ENCODE assay signal across 8 mouse cellular contexts in the genomic region with DNA sequence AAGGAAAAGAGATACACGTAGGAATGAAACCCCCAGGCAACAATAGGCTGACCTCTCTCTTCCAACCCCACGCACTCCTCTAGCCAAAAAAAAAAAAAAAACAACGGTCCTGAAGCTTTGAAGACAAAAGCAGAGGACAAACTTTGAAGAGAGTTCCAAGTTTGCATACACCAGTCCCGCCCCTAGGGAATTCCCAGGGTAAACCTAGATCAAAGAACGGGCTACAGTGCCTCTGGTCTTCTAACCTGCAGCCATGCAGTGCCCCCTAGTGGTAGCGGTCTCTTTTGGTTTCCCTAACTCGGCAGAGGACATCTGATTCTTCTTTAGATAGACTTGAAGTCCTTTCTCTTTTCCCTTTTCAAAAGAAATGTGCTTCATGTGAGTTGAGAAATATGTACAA. TPM values are rescaled to one million over a fixed set of nuclear protein-coding genes. Genes with fewer than 3 reads are reported as not detected.
DNase-seq lines count a peak whose midpoint lies in the region; ATAC-seq and TF ChIP-seq lines count a peak whose summit lies in the region.

No protein-coding gene starts in this region.

- no peaks in the 10 kb centered on the region for H3K4me1 ChIP-seq in bone marrow macrophage, adult 2 months (ENCODE audit: control insufficient read depth, insufficient read depth, low read length)
- H3K4me1 ChIP-seq in heart, embryonic 14.5 days (ENCODE audit: control insufficient read depth in 2 of 2, insufficient read depth in 2 of 2, low read length in 2 of 2) = peaks cover 2 to 5% of the 10 kb centered on the region in 2 experiments; a peak in 1 of 4 replicates
- H3K4me1 ChIP-seq in liver, embryonic 12.5 days = no peaks in the 10 kb centered on the region
- H3K4me1 ChIP-seq in stomach, embryonic 16.5 days (ENCODE audit: control insufficient read depth, insufficient read depth, low read length) = no peaks in the 10 kb centered on the region

- WGBS in heart, embryonic 14.5 days = under 1% methylated on average over 7 of the region's 7 CpGs
- WGBS in liver, embryonic 12.5 days (ENCODE audit: insufficient replicate concordance) = 4% methylated on average over 7 of the region's 7 CpGs
- 3% methylated on average over 7 of the region's 7 CpGs for WGBS in stomach, embryonic 16.5 days

- no peak for ATAC-seq in heart, embryonic 14.5 days (ENCODE audit: insufficient number of reproducible peaks, insufficient read depth, low FRiP score, low read depth)
- ATAC-seq in liver, embryonic 12.5 days = no peak
- 0 out of 2 replicates have a peak, but pooled peaks have one; percentile 58 for ATAC-seq in stomach, embryonic 16.5 days (ENCODE audit: insufficient read depth, low FRiP score)

- no peak overlapping the region for H3K9ac ChIP-seq in heart, embryonic 14.5 days (ENCODE audit: low read length)
- no peak overlapping the region for H3K9ac ChIP-seq in liver, embryonic 12.5 days
- 0 out of 2 replicates have a peak overlapping the region, but pooled peaks have one; percentile 20 for H3K9ac ChIP-seq in stomach, embryonic 16.5 days (ENCODE audit: low read length)

- TF ChIP-seq CTCF in bone marrow macrophage, adult 2 months (IDR thresholded peaks at IDR 0.05; ENCODE audit: low read depth, low read length) = peak; percentile 93

- no peaks in the 10 kb centered on the region for H3K27me3 ChIP-seq in heart, embryonic 14.5 days (ENCODE audit: control insufficient read depth, insufficient read depth, low read length)
- H3K27me3 ChIP-seq in liver, embryonic 12.5 days (replicated peaks) = no peaks in the 10 kb centered on the region
- H3K27me3 ChIP-seq in stomach, embryonic 16.5 days (ENCODE audit: control insufficient read depth, insufficient read depth, low read length) = no peaks in the 10 kb centered on the region

- H3K27ac ChIP-seq in bone marrow macrophage, adult 2 months (ENCODE audit: insufficient read depth, low read depth, low read length) = no peak overlapping the region
- H3K27ac ChIP-seq in heart, embryonic 14.5 days (replicated peaks in 1 of 2; ENCODE audit: control insufficient read depth in 1 of 2, insufficient read depth in 1 of 2, low read depth in 2 of 2, low read length in 2 of 2) = no peak overlapping the region
- no peak overlapping the region for H3K27ac ChIP-seq in liver, embryonic 12.5 days
- no peak overlapping the region for H3K27ac ChIP-seq in stomach, embryonic 16.5 days (ENCODE audit: low read length)

- H3K4me3 ChIP-seq in bone marrow macrophage, adult 2 months (ENCODE audit: insufficient read depth, low read length) = no peak overlapping the region
- no peak overlapping the region for H3K4me3 ChIP-seq in heart, embryonic 14.5 days (ENCODE audit: control insufficient read depth in 1 of 2, insufficient read depth in 1 of 2, low read depth in 1 of 2, low read length in 2 of 2)
- H3K4me3 ChIP-seq in liver, embryonic 12.5 days = no peak overlapping the region
- H3K4me3 ChIP-seq in stomach, embryonic 16.5 days (replicated peaks; ENCODE audit: low read length) = peak overlapping the region; percentile 16

- no peak for TF ChIP-seq POLR2A in bone marrow macrophage, adult 2 months (IDR thresholded peaks at IDR 0.05; ENCODE audit: borderline replicate concordance, low read depth, low read length)

- DNase-seq in B cell, adult 2 months = peak; percentile 90
- peak; percentile 28 for DNase-seq in fibroblast of lung, adult 2 months (ENCODE audit: low read depth)
- DNase-seq in kidney, postnatal 10 days = peak; percentile 94
- DNase-seq in neural tube, embryonic 10.5 days (ENCODE audit: extremely low spot score, low spot score) = peak; percentile 86

- no peaks in the 10 kb centered on the region for H3K36me3 ChIP-seq in heart, embryonic 14.5 days (ENCODE audit: control insufficient read depth, insufficient read depth, low read length)
- H3K36me3 ChIP-seq in liver, embryonic 12.5 days = no peaks in the 10 kb centered on the region
- no peaks in the 10 kb centered on the region for H3K36me3 ChIP-seq in stomach, embryonic 16.5 days (ENCODE audit: control insufficient read depth, insufficient read depth, low read length)

- no peaks in the 10 kb centered on the region for H3K9me3 ChIP-seq in heart, embryonic 14.5 days (ENCODE audit: control insufficient read depth, low read length)
- no peaks in the 10 kb centered on the region for H3K9me3 ChIP-seq in liver, embryonic 12.5 days (replicated peaks)
- H3K9me3 ChIP-seq in stomach, embryonic 16.5 days (replicated peaks; ENCODE audit: control insufficient read depth, low read length) = no peaks in the 10 kb centered on the region

- peak overlapping the region; percentile 45 for H3K4me2 ChIP-seq in heart, embryonic 14.5 days (ENCODE audit: low read length)
- H3K4me2 ChIP-seq in liver, embryonic 12.5 days = 0 out of 2 replicates have a peak overlapping the region, but pooled peaks have one; percentile 12
- peak overlapping the region; percentile 37; the same call in 1 of the 2 replicates for H3K4me2 ChIP-seq in stomach, embryonic 16.5 days (ENCODE audit: low read depth, low read length)

RNA-seq across cellular contexts. Expression of a gene that starts 8.8 kb away (rescaled TPM):
- not detected in 2 replicates for polyA plus RNA-seq in bone marrow macrophage, adult 2 months (2012; ENCODE audit: insufficient read depth, insufficient read length, missing spikeins)
- not detected in 2 replicates for polyA plus RNA-seq in heart, embryonic 14.5 days (2014; fragmentation: Nextera tagmentation; extraction: Ambion mirVana)
- 0.19 TPM in 1 of 2 replicates, not detected in the other for polyA plus RNA-seq in liver, embryonic 12.5 days (2016; fragmentation: Nextera tagmentation; extraction: Ambion mirVana)
- not detected in 2 replicates for polyA plus RNA-seq in stomach, embryonic 16.5 days (2015; fragmentation: Nextera tagmentation; extraction: Ambion mirVana)

RNA-seq across cellular contexts. Expression of a gene that starts 37.9 kb away (rescaled TPM):
- not detected in 2 replicates for polyA plus RNA-seq in bone marrow macrophage, adult 2 months (2012; ENCODE audit: insufficient read depth, insufficient read length, missing spikeins)
- 0.13 and 0.27 TPM in 2 replicates for polyA plus RNA-seq in heart, embryonic 14.5 days (2014; fragmentation: Nextera tagmentation; extraction: Ambion mirVana)
- polyA plus RNA-seq in liver, embryonic 12.5 days (2016; fragmentation: Nextera tagmentation; extraction: Ambion mirVana) = 21.8 and 22.3 TPM in 2 replicates
- 3.3 TPM in 2 replicates for polyA plus RNA-seq in stomach, embryonic 16.5 days (2015; fragmentation: Nextera tagmentation; extraction: Ambion mirVana)

RNA-seq across cellular contexts. Expression of a gene that starts 47.0 kb away (rescaled TPM):
- not detected in 2 replicates for polyA plus RNA-seq in bone marrow macrophage, adult 2 months (2012; ENCODE audit: insufficient read depth, insufficient read length, missing spikeins)
- 0.07 TPM in 1 of 2 replicates, not detected in the other for polyA plus RNA-seq in heart, embryonic 14.5 days (2014; fragmentation: Nextera tagmentation; extraction: Ambion mirVana)
- polyA plus RNA-seq in liver, embryonic 12.5 days (2016; fragmentation: Nextera tagmentation; extraction: Ambion mirVana) = not detected in 2 replicates
- 0.04 and 0.10 TPM in 2 replicates for polyA plus RNA-seq in stomach, embryonic 16.5 days (2015; fragmentation: Nextera tagmentation; extraction: Ambion mirVana)

RNA-seq across cellular contexts. Expression of a gene that starts 56.4 kb away (rescaled TPM):
- 70.2 and 83.4 TPM in 2 replicates for polyA plus RNA-seq in bone marrow macrophage, adult 2 months (2012; ENCODE audit: insufficient read depth, insufficient read length, missing spikeins)
- 134 and 141 TPM in 2 replicates for polyA plus RNA-seq in heart, embryonic 14.5 days (2014; fragmentation: Nextera tagmentation; extraction: Ambion mirVana)
- polyA plus RNA-seq in liver, embryonic 12.5 days (2016; fragmentation: Nextera tagmentation; extraction: Ambion mirVana) = 167 and 168 TPM in 2 replicates
- 150 and 154 TPM in 2 replicates for polyA plus RNA-seq in stomach, embryonic 16.5 days (2015; fragmentation: Nextera tagmentation; extraction: Ambion mirVana)

Comparison
In these comparisons a context has a peak if more than half of its experiments do, and no peak if none do; other contexts are left out.
1. DNase-seq: peak in every context shown above with its lines; median percentile 94 in kidney, postnatal 10 days; 90 in B cell, adult 2 months; 86 in neural tube, embryonic 10.5 days; 28 in fibroblast of lung, adult 2 months.